Mouse (Mus musculus) megakaryocyte-erythroid progenitor cell, adult 5 weeks (primary cell): ENCODE results near the gene Mrps6. TPM values are rescaled to one million over a fixed set of nuclear protein-coding genes. Genes with fewer than 3 reads are reported as not detected.

Experiments
- polyA plus RNA-seq: library from polyadenylated mRNA; stranded (reverse); fragments of >175 nt; gene quantifications from 2 replicates; pipeline ENCODE4 v1.2.3, GENCODE M21; 2012

Mrps6 gene
- 17.5 and 19.2 TPM in 2 replicates for polyA plus RNA-seq

DNA sequence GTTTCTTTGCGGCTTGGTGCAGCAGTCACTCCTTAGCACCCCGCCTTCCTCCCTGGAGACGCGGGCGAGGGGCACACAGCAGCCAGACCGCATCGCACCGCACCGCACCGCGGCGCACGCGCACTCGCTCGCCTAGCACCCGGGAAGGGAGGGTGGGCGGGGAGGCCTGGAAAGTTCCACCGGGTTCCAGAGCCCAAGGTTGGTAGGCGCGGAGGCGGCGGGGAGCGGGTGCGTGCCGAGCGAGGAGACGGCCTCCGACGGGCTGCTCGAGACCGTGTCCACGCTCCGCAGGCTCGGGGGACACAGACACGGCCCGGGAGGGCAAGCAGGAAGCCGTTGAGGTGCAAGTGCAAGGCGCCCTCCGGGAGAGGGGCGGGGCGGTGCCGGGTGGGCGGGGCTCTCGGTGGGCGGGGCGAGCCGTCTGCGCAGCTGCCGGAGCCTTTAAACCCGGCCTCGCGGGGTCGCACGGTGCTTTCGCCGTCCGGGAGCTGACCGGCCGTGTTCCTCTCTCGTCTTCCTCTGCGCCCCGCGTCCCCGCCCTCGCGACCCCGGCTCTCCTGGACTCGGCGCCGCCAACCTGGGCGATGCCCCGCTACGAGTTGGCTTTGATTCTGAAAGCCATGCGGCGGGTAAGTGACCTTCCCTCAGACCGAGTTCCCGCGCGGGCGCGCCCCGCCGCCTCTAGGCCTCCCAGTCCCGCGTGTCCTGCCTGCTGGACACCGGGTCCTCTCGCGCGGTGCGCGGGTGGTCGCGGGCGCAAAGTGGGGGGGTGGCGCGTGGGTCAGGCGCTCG lies at the start of gene Mrps6, which contains the start of the genes Gm49711 and Slc5a3:
Mrps6 (plus strand) TSS at position 419 of the 792 bp plus-strand sequence.
Gm49711 (plus strand) TSS at position 465 of the 792 bp plus-strand sequence.
Slc5a3 (plus strand) TSS at position 471 of the 792 bp plus-strand sequence.

Other genes starting within 250 kb of the Mrps6 start
- gene Gm49711, start within 50 bp of the Mrps6 start, polyA plus RNA-seq, result 1.0 and 2.0 TPM in 2 replicates
- 0.08 and 0.09 TPM in 2 replicates for gene Slc5a3, start 52 bp downstream of the Mrps6 start, polyA plus RNA-seq
- not detected in 2 replicates for gene Kcne2, start 234.1 kb downstream of the Mrps6 start, polyA plus RNA-seq
- 13.8 and 15.9 TPM in 2 replicates for gene Smim11, start 243.0 kb downstream of the Mrps6 start, polyA plus RNA-seq